Mouse (Mus musculus): Measurements from ENCODE around the gene Ajap1. TPM values are rescaled to one million over a fixed set of nuclear protein-coding genes. Genes with fewer than 3 reads are reported as not detected.

Gene Ajap1
- total and polyA plus RNA-seq, 3 experiments, result not detected

- H3K4me2 ChIP-seq (ENCODE audit: insufficient read depth, low read depth, poor library complexity, severe bottlenecking), result no peak overlapping the region
- H3K4me1 ChIP-seq (ENCODE audit: control insufficient read depth in 1 of 2, insufficient read depth in 2 of 2), result no peaks in the 10 kb centered on the region
- TF ChIP-seq ZKSCAN1 (IDR thresholded peaks at IDR 0.05; ENCODE audit: borderline replicate concordance, low read depth, low read length) (no peak), RAD21 (IDR thresholded peaks at IDR 0.05; ENCODE audit: low read depth, low read length) (no peak), CTCF (conservative IDR thresholded peaks at IDR 0.05 in 1 of 2, IDR thresholded peaks at IDR 0.05 in 1 of 2; ENCODE audit: low read depth in 2 of 2, low read length in 2 of 2) (no peak), ZMIZ1 (IDR thresholded peaks at IDR 0.05; ENCODE audit: low read depth, low read length) (no peak), PAX5 (IDR thresholded peaks at IDR 0.05; ENCODE audit: low read length) (no peak), MYC (IDR thresholded peaks at IDR 0.05; ENCODE audit: low read depth, low read length) (no peak), SIN3A (IDR thresholded peaks at IDR 0.05; ENCODE audit: low read length) (no peak)
- in situ Hi-C loops (cut with MboI; ENCODE audit: low pct_ligation_motif_present, low pct_unique_long_range_greater_than_20kb, low sequenced_read_pairs), result no loop called here
- H3K27ac ChIP-seq (ENCODE audit: insufficient read depth, low read depth), result no peak overlapping the region
- H3K9ac ChIP-seq (ENCODE audit: insufficient read depth, low read depth), result no peak overlapping the region
- H3K4me3 ChIP-seq (replicated peaks in 1 of 3; ENCODE audit: low read depth in 2 of 3, low read length in 2 of 3, poor library complexity in 1 of 3), result no peak overlapping the region
- DNase-seq (ENCODE audit: extremely low read depth), result no peak
- dilution Hi-C loops (cut with MboI; ENCODE audit: extremely low pct_ligation_motif_present, extremely low pct_unique_long_range_greater_than_20kb, low sequenced_read_pairs), result no loop called here
- H3K36me3 ChIP-seq (replicated peaks in 1 of 2; ENCODE audit: control insufficient read depth in 1 of 2, insufficient read depth in 1 of 2, low read length in 1 of 2), result no peaks in the 10 kb centered on the region
- H3K79me2 ChIP-seq (replicated peaks; ENCODE audit: control insufficient read depth, extremely low read depth, insufficient read depth, poor library complexity, severe bottlenecking), result no peaks in the 10 kb centered on the region
- no peaks in the 10 kb centered on the region for H3K27me3 ChIP-seq (replicated peaks)
- peaks cover 89% of the 10 kb centered on the region for H3K9me3 ChIP-seq (replicated peaks; ENCODE audit: low read length)
These were observed 101.2 kb downstream of the Ajap1 start for GRCm38 (mm10) chr4:153381433-153381832.

GRCm38 (mm10) chr4:153380885-153381284, 101.7 kb downstream of the Ajap1 start:
- peaks cover 89% of the 10 kb centered on the region for H3K9me3 ChIP-seq (replicated peaks; ENCODE audit: low read length)
- no peaks in the 10 kb centered on the region for H3K36me3 ChIP-seq (replicated peaks in 1 of 2; ENCODE audit: control insufficient read depth in 1 of 2, insufficient read depth in 1 of 2, low read length in 1 of 2)
- H3K9ac ChIP-seq (ENCODE audit: insufficient read depth, low read depth), result no peak overlapping the region
- dilution Hi-C loops (cut with MboI; ENCODE audit: extremely low pct_ligation_motif_present, extremely low pct_unique_long_range_greater_than_20kb, low sequenced_read_pairs) (no loop called here), in situ Hi-C loops (cut with MboI; ENCODE audit: low pct_ligation_motif_present, low pct_unique_long_range_greater_than_20kb, low sequenced_read_pairs) (no loop called here)
- DNase-seq (ENCODE audit: extremely low read depth), result no peak
- TF ChIP-seq SMC3 (IDR thresholded peaks at IDR 0.05; ENCODE audit: low read depth, low read length), result no peak
- no peak for TF ChIP-seq MAFK (IDR thresholded peaks at IDR 0.05; ENCODE audit: insufficient replicate concordance, low read length)
- TF ChIP-seq ZNF384 (IDR thresholded peaks at IDR 0.05; ENCODE audit: low read depth, low read length), result no peak
- no peak for TF ChIP-seq MAZ (IDR thresholded peaks at IDR 0.05; ENCODE audit: low read depth, low read length)
- TF ChIP-seq MYC (IDR thresholded peaks at IDR 0.05; ENCODE audit: low read depth, low read length), result no peak
- no peak for TF ChIP-seq CHD2 (IDR thresholded peaks at IDR 0.05; ENCODE audit: low read length)
- no peak for TF ChIP-seq EP300 (IDR thresholded peaks at IDR 0.05; ENCODE audit: low read length)
- no peak for TF ChIP-seq USF1 (IDR thresholded peaks at IDR 0.05; ENCODE audit: low read depth, low read length)
- TF ChIP-seq ELF1 (IDR thresholded peaks at IDR 0.05; ENCODE audit: low read depth, low read length), result no peak
- no peak for TF ChIP-seq GABPA (IDR thresholded peaks at IDR 0.05; ENCODE audit: insufficient replicate concordance, low read depth, low read length)
- TF ChIP-seq NRF1 (IDR thresholded peaks at IDR 0.05; ENCODE audit: low read depth, low read length), result no peak
- TF ChIP-seq HCFC1 (IDR thresholded peaks at IDR 0.05; ENCODE audit: low read depth, low read length), result no peak
- no peak for TF ChIP-seq NELFE (IDR thresholded peaks at IDR 0.05; ENCODE audit: low read depth, low read length)
- TF ChIP-seq PAX5 (IDR thresholded peaks at IDR 0.05; ENCODE audit: low read length), result no peak
- TF ChIP-seq CHD1 (IDR thresholded peaks at IDR 0.05; ENCODE audit: low read depth, low read length), result no peak
- TF ChIP-seq KAT2A (IDR thresholded peaks at IDR 0.05; ENCODE audit: insufficient replicate concordance, low read length), result no peak
- TF ChIP-seq E2F4 (IDR thresholded peaks at IDR 0.05; ENCODE audit: insufficient replicate concordance, low read depth, low read length), result no peak
- no peaks in the 10 kb centered on the region for H3K4me1 ChIP-seq (ENCODE audit: control insufficient read depth in 1 of 2, insufficient read depth in 2 of 2)
- H3K4me3 ChIP-seq (replicated peaks in 1 of 3; ENCODE audit: low read depth in 2 of 3, low read length in 2 of 3, poor library complexity in 1 of 3), result no peak overlapping the region
- no peak overlapping the region for H3K4me2 ChIP-seq (ENCODE audit: insufficient read depth, low read depth, poor library complexity, severe bottlenecking)
- H3K27me3 ChIP-seq (replicated peaks), result no peaks in the 10 kb centered on the region
- H3K27ac ChIP-seq (ENCODE audit: insufficient read depth, low read depth), result no peak overlapping the region
- H3K79me2 ChIP-seq (replicated peaks; ENCODE audit: control insufficient read depth, extremely low read depth, insufficient read depth, poor library complexity, severe bottlenecking), result no peaks in the 10 kb centered on the region
